Mouse (Mus musculus): ENCODE measurements at regions not wholly inside any gene's neighbourhood (a gene's known extent, or its start where the extent isn't known, plus 50 kb on each side); places are given as distances from the start of the nearest gene placed in this dataset.

GRCm38 (mm10) chr11:110889354-110890151, 78.3 kb upstream of the Kcnj16 start:
- Histone ChIP-seq H3K27ac (ENCODE audit: control insufficient read depth, low read depth, low read length) (no peak overlapping the region), H3K79me2 (ENCODE audit: control insufficient read depth, insufficient read depth, low read length, poor library complexity) (no peaks in the 10 kb centered on the region), H3K4me3 (ENCODE audit: control insufficient read depth in 1 of 2, insufficient read depth in 1 of 2, low read depth in 2 of 2, low read length in 2 of 2) (no peak overlapping the region), H3K4me1 (ENCODE audit: control insufficient read depth in 1 of 2, insufficient read depth in 2 of 2, low read length in 2 of 2) (no peaks in the 10 kb centered on the region), H3K36me3 (ENCODE audit: control insufficient read depth in 1 of 2, insufficient read depth in 2 of 2, low read length in 2 of 2) (no peaks in the 10 kb centered on the region), H3K27me3 (ENCODE audit: control insufficient read depth in 1 of 2, insufficient read depth in 2 of 2, low read length in 2 of 2) (no peaks in the 10 kb centered on the region), H3K9me3 (replicated peaks; ENCODE audit: insufficient read depth, low read length) (no peaks in the 10 kb centered on the region), H3K9ac (ENCODE audit: control insufficient read depth, low read depth, low read length, poor library complexity, severe bottlenecking) (no peak overlapping the region)
- TF ChIP-seq RAD21 (IDR thresholded peaks at IDR 0.05; ENCODE audit: low read depth, low read length), result no peak
- TF ChIP-seq NELFE (IDR thresholded peaks at IDR 0.05; ENCODE audit: low read depth, low read length), result no peak
- TF ChIP-seq MXI1 (IDR thresholded peaks at IDR 0.05; ENCODE audit: low read depth, low read length), result no peak
- no peak for TF ChIP-seq POLR2AphosphoS5 (IDR thresholded peaks at IDR 0.05; ENCODE audit: borderline replicate concordance, low read depth, low read length)
- no peak for TF ChIP-seq TBP (IDR thresholded peaks at IDR 0.05; ENCODE audit: low read depth, low read length)
- no peak for TF ChIP-seq TCF12 (IDR thresholded peaks at IDR 0.05; ENCODE audit: low read depth, low read length)
- TF ChIP-seq CTCF (IDR thresholded peaks at IDR 0.05 in 2 of 3, conservative IDR thresholded peaks at IDR 0.05 in 1 of 3; ENCODE audit: control insufficient read depth in 1 of 3, insufficient read depth in 1 of 3, low read depth in 2 of 3, low read length in 3 of 3, poor library complexity in 1 of 3, severe bottlenecking in 1 of 3), result no peak
- TF ChIP-seq SIN3A (IDR thresholded peaks at IDR 0.05; ENCODE audit: low read length), result no peak
- TF ChIP-seq ZMIZ1 (IDR thresholded peaks at IDR 0.05; ENCODE audit: low read depth, low read length), result no peak
- TF ChIP-seq MYC (IDR thresholded peaks at IDR 0.05; ENCODE audit: low read depth, low read length), result no peak
- no peak for TF ChIP-seq USF2 (IDR thresholded peaks at IDR 0.05; ENCODE audit: borderline replicate concordance in 1 of 2, insufficient read depth in 1 of 2, low read depth in 1 of 2, low read length in 2 of 2)
- no peak for TF ChIP-seq E2F4 (IDR thresholded peaks at IDR 0.05; ENCODE audit: borderline replicate concordance, low read depth, low read length)
- no peak for DNase-seq (ENCODE audit: low read depth, low spot score)

- no peak for TF ChIP-seq TAL1 (IDR thresholded peaks at IDR 0.05; ENCODE audit: low read length)
- no peak for TF ChIP-seq POLR2AphosphoS5 (IDR thresholded peaks at IDR 0.05; ENCODE audit: borderline replicate concordance, low read depth, low read length)
- no peak for TF ChIP-seq ZKSCAN1 (IDR thresholded peaks at IDR 0.05; ENCODE audit: low read depth, low read length)
- TF ChIP-seq ZC3H11A (IDR thresholded peaks at IDR 0.05; ENCODE audit: low read depth, low read length), result no peak
- TF ChIP-seq NRF1 (IDR thresholded peaks at IDR 0.05; ENCODE audit: insufficient read depth, low read depth, low read length, poor library complexity, severe bottlenecking), result no peak
- TF ChIP-seq RAD21 (IDR thresholded peaks at IDR 0.05; ENCODE audit: low read depth, low read length), result no peak
- no peak for TF ChIP-seq CHD1 (IDR thresholded peaks at IDR 0.05; ENCODE audit: low read depth, low read length)
- TF ChIP-seq NELFE (IDR thresholded peaks at IDR 0.05; ENCODE audit: low read depth, low read length), result no peak
- TF ChIP-seq ZNF384 (IDR thresholded peaks at IDR 0.05; ENCODE audit: low read depth, low read length), result no peak
- no peak for TF ChIP-seq POLR2A (IDR thresholded peaks at IDR 0.05; ENCODE audit: control insufficient read depth in 1 of 2, insufficient read depth in 1 of 2, low read depth in 1 of 2, low read length in 2 of 2, poor library complexity in 1 of 2)
- TF ChIP-seq TBP (IDR thresholded peaks at IDR 0.05; ENCODE audit: low read depth, low read length), result no peak
- TF ChIP-seq HCFC1 (IDR thresholded peaks at IDR 0.05; ENCODE audit: low read depth, low read length), result no peak
- no peak for TF ChIP-seq ETS1 (IDR thresholded peaks at IDR 0.05; ENCODE audit: low read depth, low read length)
- no peak for TF ChIP-seq CTCF (IDR thresholded peaks at IDR 0.05 in 2 of 3, conservative IDR thresholded peaks at IDR 0.05 in 1 of 3; ENCODE audit: control insufficient read depth in 1 of 3, insufficient read depth in 1 of 3, low read depth in 2 of 3, low read length in 3 of 3, poor library complexity in 1 of 3, severe bottlenecking in 1 of 3)
- no peak for TF ChIP-seq JUND (IDR thresholded peaks at IDR 0.05; ENCODE audit: low read depth, low read length)
- TF ChIP-seq ZMIZ1 (IDR thresholded peaks at IDR 0.05; ENCODE audit: low read depth, low read length), result no peak
- no peak for TF ChIP-seq E2F4 (IDR thresholded peaks at IDR 0.05; ENCODE audit: borderline replicate concordance, low read depth, low read length)
- TF ChIP-seq MAFK (IDR thresholded peaks at IDR 0.05; ENCODE audit: borderline replicate concordance, low read depth, low read length), result no peak
- TF ChIP-seq MAX (IDR thresholded peaks at IDR 0.05; ENCODE audit: low read length), result no peak
- no peak for TF ChIP-seq MEF2A (IDR thresholded peaks at IDR 0.05; ENCODE audit: extremely low read depth, insufficient replicate concordance, low read depth, low read length, poor library complexity, severe bottlenecking)
- Histone ChIP-seq H3K27ac (ENCODE audit: control insufficient read depth, low read depth, low read length) (no peak overlapping the region), H3K9ac (ENCODE audit: control insufficient read depth, low read depth, low read length, poor library complexity, severe bottlenecking) (no peak overlapping the region), H3K4me3 (ENCODE audit: control insufficient read depth in 1 of 2, insufficient read depth in 1 of 2, low read depth in 2 of 2, low read length in 2 of 2) (no peak overlapping the region), H3K27me3 (ENCODE audit: control insufficient read depth in 1 of 2, insufficient read depth in 2 of 2, low read length in 2 of 2) (no peaks in the 10 kb centered on the region), H3K36me3 (ENCODE audit: control insufficient read depth in 1 of 2, insufficient read depth in 2 of 2, low read length in 2 of 2) (no peaks in the 10 kb centered on the region), H3K79me2 (ENCODE audit: control insufficient read depth, insufficient read depth, low read length, poor library complexity) (no peaks in the 10 kb centered on the region), H3K4me1 (ENCODE audit: control insufficient read depth in 1 of 2, insufficient read depth in 2 of 2, low read length in 2 of 2) (no peaks in the 10 kb centered on the region), H3K9me3 (replicated peaks; ENCODE audit: insufficient read depth, low read length) (no peaks in the 10 kb centered on the region)
- DNase-seq (ENCODE audit: low read depth, low spot score), result no peak
These were observed 77.4 kb upstream of the Kcnj16 start for GRCm38 (mm10) chr11:110890411-110890810.
